Mouse (Mus musculus) Muller cell, postnatal 12 days (primary cell): Measurements from ENCODE around the gene Onecut1.

Experiments used
- DNase-seq: peaks from one replicate; pipeline ENCODE4 v3.0.0-alpha.2; 2015; ENCODE audit errors: inconsistent ontology term

Onecut1 gene

DNA sequence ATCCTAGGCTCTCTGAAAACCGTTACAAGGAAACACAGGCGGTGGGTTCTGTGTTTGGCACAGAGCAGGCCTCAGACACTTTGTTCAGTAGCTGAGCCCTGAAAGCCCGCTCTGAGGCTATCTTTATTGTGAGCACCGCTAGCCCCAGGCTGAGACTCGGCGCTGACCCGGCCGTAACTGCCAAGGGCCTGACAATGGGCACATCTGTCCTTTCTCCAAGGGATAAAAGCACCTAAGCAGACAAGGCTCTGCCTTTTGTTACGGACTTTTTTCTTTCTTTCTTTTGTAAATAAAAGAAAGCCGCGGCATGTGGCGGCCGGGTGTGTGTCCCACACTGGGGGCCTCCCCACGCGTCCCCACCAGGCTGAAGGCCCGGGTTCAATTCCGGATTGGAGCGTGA, 1.3 kb upstream of the Onecut1 start:
- no peak for DNase-seq

DNA sequence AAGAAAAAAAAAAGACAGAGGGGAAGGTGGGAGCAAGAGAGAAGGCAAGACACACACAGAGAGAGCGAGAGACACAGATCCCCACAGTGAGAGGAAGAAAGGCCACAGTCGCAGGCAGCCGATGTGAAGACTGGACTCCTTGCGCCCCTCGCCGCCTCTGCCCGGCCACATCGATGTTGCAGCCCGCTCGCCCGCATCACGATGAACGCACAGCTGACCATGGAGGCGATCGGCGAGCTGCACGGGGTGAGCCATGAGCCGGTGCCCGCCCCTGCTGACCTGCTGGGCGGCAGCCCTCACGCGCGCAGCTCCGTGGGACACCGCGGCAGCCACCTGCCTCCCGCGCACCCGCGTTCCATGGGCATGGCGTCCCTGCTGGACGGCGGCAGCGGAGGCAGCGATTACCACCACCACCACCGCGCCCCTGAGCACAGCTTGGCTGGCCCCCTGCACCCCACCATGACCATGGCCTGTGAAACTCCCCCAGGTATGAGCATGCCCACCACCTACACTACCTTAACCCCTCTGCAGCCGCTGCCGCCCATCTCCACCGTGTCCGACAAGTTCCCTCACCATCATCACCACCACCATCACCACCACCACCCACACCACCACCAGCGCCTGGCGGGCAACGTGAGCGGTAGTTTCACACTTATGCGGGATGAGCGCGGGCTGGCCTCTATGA, 517 bp downstream of the Onecut1 start:
- no peak for DNase-seq

DNA sequence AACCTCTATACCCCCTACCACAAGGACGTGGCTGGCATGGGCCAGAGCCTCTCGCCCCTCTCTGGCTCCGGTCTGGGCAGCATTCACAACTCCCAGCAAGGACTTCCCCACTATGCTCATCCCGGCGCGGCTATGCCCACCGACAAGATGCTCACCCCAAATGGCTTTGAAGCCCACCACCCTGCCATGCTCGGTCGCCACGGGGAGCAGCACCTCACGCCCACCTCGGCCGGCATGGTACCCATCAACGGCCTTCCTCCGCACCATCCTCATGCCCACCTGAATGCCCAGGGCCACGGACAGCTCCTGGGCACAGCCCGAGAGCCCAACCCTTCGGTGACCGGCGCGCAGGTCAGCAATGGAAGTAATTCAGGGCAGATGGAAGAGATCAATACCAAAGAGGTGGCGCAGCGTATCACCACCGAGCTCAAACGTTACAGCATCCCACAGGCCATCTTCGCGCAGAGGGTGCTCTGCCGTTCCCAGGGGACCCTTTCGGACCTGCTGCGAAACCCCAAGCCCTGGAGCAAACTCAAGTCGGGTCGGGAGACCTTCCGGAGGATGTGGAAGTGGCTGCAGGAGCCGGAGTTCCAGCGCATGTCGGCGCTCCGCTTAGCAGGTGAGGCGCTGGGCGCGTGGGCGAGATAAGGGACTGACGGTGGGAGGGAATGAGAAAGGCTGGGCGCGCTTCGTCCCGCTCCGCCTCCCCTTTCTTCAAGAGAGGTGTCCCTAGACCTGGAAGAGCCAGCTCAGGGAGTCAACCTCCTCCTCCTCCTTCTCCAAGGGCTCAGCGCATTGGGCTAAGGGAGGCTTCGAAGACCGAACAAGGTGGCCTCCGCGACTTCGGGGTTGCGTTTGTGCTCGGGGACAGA, 1.3 kb downstream of the Onecut1 start:
- no peak for DNase-seq

DNA sequence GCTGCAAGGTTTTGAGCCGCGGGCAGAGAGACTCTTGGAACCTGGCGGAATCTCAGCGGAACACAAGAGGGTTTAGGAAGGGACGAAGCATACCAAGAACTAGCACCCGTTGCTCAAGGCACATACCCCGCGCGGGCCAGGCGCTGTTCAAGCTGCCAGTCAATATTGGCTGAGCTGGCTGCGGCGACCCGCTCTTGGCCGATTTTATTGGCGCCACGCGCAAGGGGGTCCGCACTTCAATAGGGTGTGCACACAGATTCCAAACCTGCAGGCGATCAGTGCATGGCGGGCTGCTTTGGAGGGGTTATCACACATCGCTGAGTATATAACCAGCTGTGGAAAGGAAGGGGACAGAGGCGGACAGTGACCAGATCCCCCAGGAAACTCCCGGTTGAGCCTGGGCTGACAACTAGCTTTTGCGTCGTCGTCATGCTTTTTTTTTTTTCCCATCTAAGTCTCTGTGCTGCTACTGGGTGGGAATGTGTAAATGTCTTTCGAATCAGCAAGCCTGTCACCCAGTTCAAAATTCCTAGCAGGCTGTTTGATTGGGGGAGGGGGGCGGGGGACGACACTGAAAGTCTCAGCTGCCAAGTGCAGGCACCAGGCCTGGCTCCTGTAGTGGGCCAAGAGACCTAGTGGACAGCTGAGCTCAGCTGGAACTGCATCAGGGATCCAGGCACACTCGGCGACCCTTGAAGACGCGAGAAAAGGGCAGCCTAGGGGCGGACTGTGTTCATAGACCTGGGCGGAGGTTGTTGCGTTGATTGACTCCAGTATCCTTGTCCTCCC, 2.1 kb downstream of the Onecut1 start:
- no peak for DNase-seq

DNA sequence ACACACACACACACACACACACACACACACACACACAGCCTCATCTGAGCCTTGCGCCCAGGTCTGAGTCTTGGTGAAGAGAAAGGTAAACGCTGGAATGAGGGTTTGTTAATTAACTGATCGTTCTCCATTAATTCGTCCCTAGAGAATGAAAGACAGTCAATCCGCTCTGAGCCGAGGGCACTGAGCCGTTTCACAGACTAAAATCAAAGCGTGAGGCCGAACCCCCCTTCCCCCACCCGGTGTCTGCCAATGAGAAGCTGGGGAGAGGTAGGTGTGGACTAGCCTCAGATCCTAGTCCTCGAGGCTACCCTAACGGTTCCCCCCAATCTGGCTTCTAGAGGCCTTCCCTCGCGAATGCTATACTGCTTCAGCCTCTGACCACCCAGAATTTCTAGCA, 2.8 kb downstream of the Onecut1 start:
- no peak for DNase-seq

DNA sequence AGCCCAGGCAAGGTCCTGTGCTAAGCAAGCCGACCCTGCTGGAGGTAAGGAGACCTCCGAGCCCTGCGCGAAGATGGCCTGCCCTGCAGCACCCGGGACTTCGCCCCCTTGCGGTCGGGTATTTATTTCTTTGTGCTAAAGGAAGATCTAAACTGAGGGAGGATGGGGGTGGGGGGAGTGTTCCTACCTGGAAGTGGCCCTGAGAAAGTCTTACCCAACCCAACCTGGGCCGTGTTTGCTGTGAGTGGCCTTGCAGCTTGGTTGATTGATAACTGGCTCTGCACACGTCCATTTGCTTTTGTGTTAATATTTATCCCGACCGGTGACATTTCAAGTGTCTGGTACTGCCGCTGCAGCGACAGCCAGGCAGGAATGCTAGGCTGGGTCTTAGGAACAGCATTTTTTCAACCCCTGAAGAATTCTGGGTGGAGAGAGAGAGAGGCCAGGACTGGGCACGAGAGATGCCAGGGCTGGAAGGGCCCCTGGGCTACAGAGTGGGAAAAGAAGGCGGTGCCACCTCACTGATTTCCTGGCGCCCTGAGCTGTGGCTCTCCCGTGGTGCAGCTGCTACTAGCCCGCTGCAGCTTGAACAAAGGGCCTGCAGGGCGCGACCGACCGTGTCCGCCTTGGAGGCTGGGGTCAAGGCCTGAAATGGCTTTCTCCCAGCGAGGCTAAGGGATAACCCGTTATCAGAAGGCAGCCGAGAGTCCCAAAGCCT, 5.0 kb downstream of the Onecut1 start:
- DNase-seq: no peak

DNA sequence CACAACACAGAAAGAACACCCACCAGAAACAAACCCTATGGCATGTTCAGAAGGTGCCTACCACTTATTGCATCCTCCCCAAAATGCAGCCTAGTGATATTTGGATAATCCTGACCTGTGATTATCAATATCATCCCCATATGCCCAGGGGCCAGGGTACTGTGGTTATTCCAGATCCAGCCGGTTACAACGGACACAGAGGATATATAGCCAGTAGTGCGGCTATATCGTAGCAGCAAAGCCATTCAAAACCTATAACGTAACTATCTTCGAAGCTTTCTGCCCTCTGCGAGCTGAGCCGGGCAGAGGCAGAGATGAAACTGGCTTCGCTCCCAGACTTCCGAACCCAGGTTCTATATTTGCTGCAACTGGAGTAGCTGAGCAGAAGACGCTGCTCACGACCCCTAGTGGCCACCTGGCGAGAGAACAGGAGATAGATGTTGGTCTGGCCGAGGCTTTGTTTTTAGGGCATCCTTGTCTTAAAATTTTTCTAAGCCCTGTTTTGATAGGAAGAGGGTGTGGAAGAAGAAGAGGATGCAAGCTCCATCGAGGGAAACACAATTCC, 6.0 kb downstream of the Onecut1 start:
- DNase-seq: no peak

DNA sequence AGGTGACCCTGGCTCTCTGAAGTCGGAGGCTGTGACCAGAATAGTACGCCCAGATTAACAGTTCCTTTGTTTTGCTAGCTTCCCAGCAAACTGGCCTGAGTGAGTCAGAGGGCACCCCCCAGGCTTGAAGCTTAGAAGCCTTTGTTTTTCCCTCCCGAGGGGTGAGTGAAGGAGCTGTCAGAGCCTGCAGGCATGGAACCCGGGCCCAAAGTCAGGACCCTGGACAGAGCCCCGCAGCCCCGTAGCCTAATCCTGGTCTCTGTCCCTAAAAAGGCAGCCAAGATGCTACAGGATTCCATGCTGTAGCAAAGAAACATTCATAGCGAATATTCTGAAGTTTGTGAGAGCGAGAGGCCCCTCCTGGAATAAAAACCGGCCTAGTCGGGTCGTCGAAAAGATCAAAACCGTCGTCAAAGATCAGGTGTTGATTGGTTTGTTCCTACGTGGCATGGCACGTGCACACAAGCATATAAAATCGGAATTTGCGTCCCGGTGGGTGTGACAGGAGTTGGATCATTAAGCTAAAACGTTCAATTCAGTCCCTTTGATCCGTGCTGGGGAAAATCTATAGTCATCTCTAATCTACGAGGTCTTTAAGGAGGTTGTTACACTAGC, 6.7 kb downstream of the Onecut1 start:
- DNase-seq: peak; percentile 81

DNA sequence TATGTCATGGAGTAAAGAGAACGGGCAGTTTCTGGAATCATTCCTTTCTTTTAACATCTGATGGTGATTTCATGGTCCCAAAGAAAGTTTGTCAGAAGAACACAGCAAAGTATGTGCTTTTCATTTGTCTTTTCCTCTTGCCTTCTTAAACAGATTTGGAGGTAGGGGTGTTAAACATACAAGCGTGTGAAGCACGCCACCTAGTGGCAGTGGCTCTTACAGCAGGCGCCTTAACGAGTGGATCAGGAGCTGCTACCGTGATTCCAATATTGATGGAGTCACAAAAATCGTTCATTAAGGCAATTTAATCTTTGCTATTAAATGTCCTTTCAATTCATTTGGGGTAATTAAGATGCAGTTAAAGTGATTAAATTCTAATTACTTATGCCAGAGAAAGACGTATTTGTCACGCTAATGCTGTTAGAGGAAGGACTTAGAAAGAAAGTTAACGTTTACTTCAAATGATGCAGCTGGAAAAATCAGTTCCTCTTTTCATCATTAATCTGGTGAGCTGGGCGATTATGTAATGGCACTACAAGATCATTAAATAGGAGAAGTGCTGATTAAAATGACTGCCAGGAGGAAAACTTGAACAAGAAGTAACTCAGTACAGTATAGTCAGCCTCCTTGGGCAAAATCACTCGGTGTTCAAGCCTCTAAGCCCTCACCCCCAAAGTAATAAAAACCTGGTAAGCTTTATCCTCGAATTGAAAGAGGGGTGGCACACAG, 9.4 kb downstream of the Onecut1 start:
- peak; percentile 39 for DNase-seq

DNA sequence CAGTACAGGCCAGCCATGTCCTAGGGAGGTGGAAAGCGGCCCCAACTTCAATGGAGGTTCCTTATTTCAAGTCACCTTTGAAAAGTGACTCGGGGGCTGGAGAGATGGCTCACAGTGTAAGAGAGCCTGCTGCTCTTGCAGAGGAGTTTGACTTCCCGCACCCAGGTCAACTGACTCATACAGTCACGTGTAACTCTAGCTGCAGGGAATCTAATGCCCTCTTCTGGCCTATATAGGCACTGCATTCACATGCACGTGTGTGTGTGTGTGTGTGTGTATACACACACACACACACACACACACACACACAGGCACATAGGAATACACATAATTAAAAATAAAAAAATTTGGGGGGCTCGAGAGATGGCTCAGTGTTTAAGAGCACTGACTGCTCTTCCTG, 14.6 kb downstream of the Onecut1 start:
- DNase-seq: no peak

DNA sequence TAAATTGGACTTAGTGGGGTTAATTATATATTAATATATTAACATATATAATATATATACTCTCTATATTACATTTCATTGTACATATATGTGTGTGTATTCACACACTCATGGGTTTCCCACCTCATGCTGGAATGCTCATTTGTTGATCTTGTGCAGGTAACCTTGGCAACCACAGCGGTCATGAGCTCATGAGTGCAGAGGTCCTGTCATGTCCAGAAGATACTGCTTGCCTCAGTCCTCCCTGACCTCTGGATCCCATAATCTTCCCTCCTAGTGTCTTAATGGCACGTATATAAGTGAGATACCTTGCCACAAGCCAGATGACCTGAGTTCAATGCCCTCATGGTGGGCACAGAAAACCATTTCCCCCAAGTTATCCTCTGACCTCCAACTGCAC, 16.0 kb downstream of the Onecut1 start:
- DNase-seq: no peak

DNA sequence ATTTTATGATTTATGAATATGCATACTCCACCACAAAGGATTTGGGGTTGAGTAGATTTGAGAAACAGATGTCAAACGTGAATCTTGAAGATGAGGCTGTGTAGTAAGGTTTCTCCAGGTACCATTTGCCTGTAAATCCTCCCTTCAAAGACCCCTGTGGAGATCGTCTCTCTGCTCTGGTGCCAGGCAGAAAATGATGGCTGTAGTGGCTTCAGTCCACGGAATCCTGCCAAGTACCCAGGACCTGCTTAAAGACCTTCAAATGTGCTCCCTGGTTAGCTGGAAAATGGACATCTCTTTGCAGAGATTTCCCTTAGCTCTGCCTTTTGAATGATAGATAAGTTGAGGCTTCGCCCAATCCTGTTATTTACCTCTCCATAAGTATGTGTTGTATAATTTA, 26.1 kb downstream of the Onecut1 start:
- no peak for DNase-seq

DNA sequence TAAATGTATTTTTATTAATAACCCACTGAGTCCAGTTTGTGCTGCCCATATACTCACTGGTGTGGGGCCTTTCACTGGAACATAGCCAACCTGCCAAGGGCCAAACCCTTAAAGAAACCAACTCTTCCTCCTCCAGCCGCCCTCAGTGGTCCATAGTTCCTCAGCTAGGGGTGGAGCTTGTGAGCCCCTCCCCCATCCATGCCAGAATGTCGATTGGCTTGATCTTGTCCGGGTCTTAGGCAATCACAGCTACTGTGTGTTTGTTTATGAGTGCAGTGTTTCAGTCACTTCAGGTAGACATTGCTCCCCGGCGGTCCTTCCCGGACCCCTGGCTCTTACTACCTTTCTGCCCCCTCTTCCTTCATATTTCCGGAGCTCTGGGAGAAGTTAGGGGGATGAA, 35.0 kb downstream of the Onecut1 start:
- no peak for DNase-seq

DNA sequence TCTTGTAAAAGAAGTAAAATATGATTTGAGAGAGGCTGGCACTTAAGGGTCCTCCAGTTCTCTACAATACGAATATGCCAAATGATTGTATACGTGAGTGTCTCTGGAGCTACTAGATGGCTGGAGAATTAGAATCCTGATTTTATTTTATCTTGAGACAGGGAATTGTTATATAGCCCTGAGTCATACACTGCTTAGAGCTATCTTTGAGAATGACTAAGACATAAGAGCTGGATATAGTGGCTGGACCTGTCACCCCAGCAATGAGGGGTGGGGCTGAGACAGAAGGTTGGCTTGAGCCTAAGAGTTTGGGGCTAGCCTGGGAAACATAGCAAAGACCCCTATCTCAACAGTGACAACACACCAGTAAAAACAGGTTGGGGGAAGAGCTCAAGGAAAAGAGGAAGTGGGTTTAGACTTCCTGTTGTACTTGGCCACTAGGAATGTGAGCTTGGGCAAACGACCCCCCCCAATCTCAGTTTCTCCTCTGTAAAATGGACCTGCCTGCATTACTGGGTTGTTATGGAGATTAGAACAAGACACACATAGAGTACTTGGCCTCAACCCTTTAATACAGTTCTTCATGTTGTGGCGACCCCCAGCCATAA, 35.8 kb downstream of the Onecut1 start:
- no peak for DNase-seq

DNA sequence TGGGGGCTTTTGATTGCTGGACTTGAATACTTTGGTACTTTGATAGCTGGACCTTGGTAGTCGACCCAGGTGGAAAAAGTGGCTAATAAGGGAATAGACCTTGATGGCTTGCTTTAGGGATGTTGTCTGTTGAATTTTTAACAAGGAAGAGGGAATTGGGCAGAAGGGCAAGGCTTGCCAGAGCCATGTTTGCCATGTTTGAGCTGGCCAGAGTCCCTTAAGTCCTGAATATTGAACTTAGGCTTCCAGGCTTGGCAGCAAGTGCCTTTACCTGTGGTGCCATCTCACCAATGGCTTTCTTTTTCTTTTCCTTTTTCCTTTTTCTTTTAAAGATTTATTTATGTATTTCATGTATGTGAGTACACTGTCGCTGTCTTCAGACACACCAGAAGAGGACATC, 38.4 kb downstream of the Onecut1 start:
- DNase-seq: no peak

DNA sequence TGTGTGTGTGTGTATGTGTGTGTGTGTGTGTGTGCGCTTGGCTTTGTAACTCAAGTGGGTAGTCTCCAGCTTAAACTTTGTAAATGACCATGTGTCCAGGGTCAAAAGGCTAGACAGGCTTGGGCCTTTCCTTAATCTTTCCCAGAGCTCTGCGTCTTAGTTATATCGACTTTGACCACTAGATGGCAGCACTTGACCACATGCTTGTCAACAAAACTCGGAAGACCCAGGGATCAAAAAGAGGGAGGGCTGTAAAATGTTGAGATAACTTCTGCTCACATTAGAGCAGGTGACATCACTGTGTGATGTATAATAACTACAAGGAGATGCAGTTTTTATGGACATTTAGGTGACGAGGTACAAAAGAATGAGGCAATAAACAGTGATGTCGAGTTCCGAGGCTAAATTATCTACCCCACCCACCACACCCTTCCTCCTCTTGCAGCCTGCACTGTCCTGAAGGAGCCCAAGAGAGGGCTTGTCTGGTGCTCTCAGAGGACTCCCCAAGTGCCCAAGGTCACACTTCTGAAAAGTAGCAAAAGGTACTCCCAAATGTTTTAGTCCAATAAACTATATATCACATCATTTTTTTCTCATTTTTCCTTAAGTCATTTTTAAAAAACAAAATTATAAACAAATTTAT, 43.3 kb downstream of the Onecut1 start:
- DNase-seq: peak; percentile 68

DNA sequence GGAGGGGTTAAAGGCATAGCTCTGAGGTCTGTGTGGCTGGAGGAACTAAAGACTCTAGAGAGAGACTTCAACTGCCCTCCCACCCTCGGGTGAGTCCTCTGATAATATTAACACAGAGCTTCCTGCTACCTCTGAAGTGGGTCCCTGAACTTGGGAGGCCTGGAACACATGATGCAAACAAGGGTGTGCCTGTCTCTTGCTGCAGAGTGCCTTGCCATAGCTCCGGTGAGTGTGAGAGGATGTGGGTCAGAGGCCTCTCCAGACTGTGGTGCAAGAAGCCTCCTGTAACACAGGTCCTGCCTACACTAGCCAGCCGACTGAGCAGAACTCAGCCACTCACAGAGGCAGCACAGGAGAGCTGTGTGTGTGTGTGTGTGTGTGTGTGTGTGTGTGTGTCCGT, 45.2 kb downstream of the Onecut1 start:
- DNase-seq: no peak

DNA sequence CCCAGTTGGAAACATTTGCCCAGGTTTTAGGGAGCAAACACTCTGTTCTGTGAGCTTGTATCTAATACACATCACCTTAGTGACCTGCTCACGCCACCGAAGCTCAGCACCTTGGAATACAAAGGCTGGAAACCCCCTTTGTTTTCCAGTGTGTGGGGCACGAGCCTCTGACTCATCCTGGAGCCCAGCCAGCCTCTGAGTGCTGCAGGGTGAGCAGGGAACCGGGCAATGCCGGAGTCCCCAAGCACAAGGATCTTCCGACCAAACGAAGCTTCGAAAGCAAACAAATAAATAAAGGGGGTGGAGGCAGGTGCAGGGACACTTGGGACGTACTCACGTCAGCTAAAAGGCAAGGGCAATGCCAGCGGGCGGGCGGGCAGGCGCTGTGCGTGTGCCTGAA, 47.5 kb downstream of the Onecut1 start:
- DNase-seq: peak; percentile 76

DNA sequence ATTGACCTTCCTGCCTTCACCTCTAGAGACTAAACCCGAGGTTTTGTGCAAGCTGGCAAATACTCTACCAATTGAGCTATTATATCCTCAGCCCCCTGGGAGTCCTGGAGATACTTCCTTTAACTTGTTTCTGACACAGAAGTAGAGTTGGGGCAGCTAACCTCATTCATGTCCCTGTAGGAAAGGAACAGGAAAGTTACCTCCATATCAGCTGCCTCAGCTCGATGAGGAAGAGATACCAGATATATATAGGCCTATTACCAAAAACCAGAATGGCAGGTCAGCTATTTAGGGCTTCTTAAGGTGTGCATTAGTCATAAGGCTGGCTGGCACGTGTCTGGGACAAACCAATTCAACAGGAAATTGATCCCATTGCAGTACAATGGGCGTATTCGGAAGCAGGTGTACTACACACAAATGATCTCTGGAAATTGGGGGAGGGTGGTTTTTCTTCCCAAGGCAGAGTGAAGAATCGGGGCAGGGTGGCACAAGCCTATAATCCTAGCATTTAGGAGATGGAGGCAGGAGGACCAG, 48.6 kb downstream of the Onecut1 start:
- no peak for DNase-seq
